Mouse (Mus musculus) kidney, adult 2 months (tissue): ENCODE data around the gene Rap1a.

ENCODE experiments used
- CTCF ChIP-seq: fragments of 200-500 bp; conservative IDR thresholded peaks from 2 replicates; pipeline ENCODE4 v1.5.1; 2011; ENCODE audit warnings: low read depth, mild to moderate bottlenecking, control low read depth, low read length, moderate library complexity, mixed read lengths; ENCODE audit not compliant: insufficient read depth, insufficient read length
- POLR2A ChIP-seq: fragments of 200-500 bp; IDR thresholded peaks from one replicate; pipeline ENCODE4 v1.6.1; 2011; ENCODE audit warnings: low read depth, low read length, control low read depth

DNA sequence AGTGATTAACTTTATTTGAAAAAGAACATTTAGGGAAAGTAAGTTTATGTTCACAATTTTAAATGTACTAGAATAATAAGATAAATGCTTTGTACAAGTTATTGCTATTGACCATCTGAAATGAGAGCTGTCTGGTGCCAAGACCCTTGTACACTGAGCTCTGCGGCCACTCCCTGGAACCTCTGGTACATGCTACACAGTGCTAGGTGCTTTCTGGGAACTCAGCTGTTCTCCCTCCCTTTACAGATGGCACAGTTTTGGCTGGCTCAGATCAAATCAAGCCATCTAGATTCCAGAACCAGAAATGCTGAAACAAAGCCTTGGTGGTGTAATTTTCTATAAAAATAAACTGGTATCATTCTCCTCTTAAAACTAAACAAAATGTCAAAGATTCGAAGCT lies 3.7 kb downstream of the Rap1a start:
- TF ChIP-seq CTCF (no peak), POLR2A (no peak)
